Mouse (Mus musculus) liver, embryonic 18 days (tissue): ENCODE data around the gene Dner. TPM values are rescaled to one million over a fixed set of nuclear protein-coding genes. Genes with fewer than 3 reads are reported as not detected.

Experiments used
- polyA plus RNA-seq: library from polyadenylated mRNA; depleted of rRNA; stranded (reverse); fragments of >200 nt; gene quantifications from 2 replicates; pipeline ENCODE4 v1.2.3, GENCODE M21; 2012; rRNA removed

Dner gene
- polyA plus RNA-seq = 0.01 TPM in 2 replicates

GRCm38 (mm10) chr1:84695517-84696411, at the start of gene Dner:
Dner (minus strand) TSS chr1:84696221.

GRCm38 (mm10) chr1:84363967-84364366, 332.1 kb downstream of the Dner start, which contains the start of gene Pid1:
Pid1 (minus strand) TSS chr1:84364180.

Other genes starting within 250 kb of the Dner start
- gene Fbxo36, start 143.6 kb upstream of the Dner start, polyA plus RNA-seq = 2.9 TPM in 2 replicates
- 27.2 and 30.2 TPM in 2 replicates for gene Trip12, start 144.3 kb upstream of the Dner start, polyA plus RNA-seq
- gene Slc16a14, start 238.9 kb upstream of the Dner start, polyA plus RNA-seq = 0.01 and 0.04 TPM in 2 replicates